Comparison of ENCODE assay signal across 2 mouse cellular contexts in genomic region chr15:101708683-101709082, GRCm38 (mm10).
TF ChIP-seq lines count a peak whose summit lies in the region.

No protein-coding gene starts in this region.

TF ChIP-seq in CH12.LX, 34 proteins besides CTCF, POLR2A, EP300 and RAD21:
- no peak for TF ChIP-seq ETS1 (conservative IDR thresholded peaks at IDR 0.05; ENCODE audit: low read depth, low read length)
- TF ChIP-seq KAT2A (IDR thresholded peaks at IDR 0.05; ENCODE audit: insufficient replicate concordance, low read length): no peak
- TF ChIP-seq ELF1 (IDR thresholded peaks at IDR 0.05; ENCODE audit: low read depth, low read length): no peak
- TF ChIP-seq ZNF384 (IDR thresholded peaks at IDR 0.05; ENCODE audit: low read depth, low read length): no peak

TF ChIP-seq in MEL, 35 proteins besides CTCF, POLR2A, EP300 and RAD21:
- no peak for TF ChIP-seq GABPA (IDR thresholded peaks at IDR 0.05; ENCODE audit: low read depth, low read length)
- no peak for TF ChIP-seq CHD1 (IDR thresholded peaks at IDR 0.05; ENCODE audit: low read depth, low read length)
- TF ChIP-seq SIN3A (IDR thresholded peaks at IDR 0.05; ENCODE audit: low read length): no peak
- TF ChIP-seq MAX (IDR thresholded peaks at IDR 0.05; ENCODE audit: low read length): no peak
- TF ChIP-seq E2F4 (IDR thresholded peaks at IDR 0.05; ENCODE audit: borderline replicate concordance, low read depth, low read length): no peak
- TF ChIP-seq TAL1 (IDR thresholded peaks at IDR 0.05; ENCODE audit: low read length): no peak
- TF ChIP-seq MAFK (IDR thresholded peaks at IDR 0.05; ENCODE audit: borderline replicate concordance, low read depth, low read length): no peak
- no peak for TF ChIP-seq MYC (IDR thresholded peaks at IDR 0.05; ENCODE audit: low read depth, low read length)
- TF ChIP-seq POLR2AphosphoS2 (IDR thresholded peaks at IDR 0.05; ENCODE audit: low read length): no peak
